Mouse (Mus musculus): ENCODE data around the gene Phlda2.

Phlda2 gene

GRCm38 (mm10) chr7:143461294-143461870 lies 41.6 kb downstream of the Phlda2 start:
- DNase-seq = no peak

- peak; percentile 76 to 81 for DNase-seq
These were observed 42.1 kb downstream of the Phlda2 start, which contains the start of gene Cdkn1c for GRCm38 (mm10) chr7:143460874-143461273. TSS of gene Cdkn1c (minus strand) at chr7:143461050.

GRCm38 (mm10) chr7:143460217-143460834 lies 42.6 kb downstream of the Phlda2 start:
- no peak for DNase-seq

- no peak for DNase-seq
These were observed 43.4 kb downstream of the Phlda2 start for GRCm38 (mm10) chr7:143459332-143460211.

- no peak for DNase-seq
These were observed 44.0 kb downstream of the Phlda2 start for GRCm38 (mm10) chr7:143458963-143459331.
